Mouse (Mus musculus) ovary, adult 18-20 months (tissue): ENCODE results near the gene Oas1f.
"Not testable (repeated sequence)": the region's sequence is repeated elsewhere in the genome, so short reads cannot be mapped to it uniquely, and the experiment has no call there.

Experiments
- DNase-seq: peaks from one replicate; pipeline ENCODE4 v3.0.0; 2022; ENCODE audit warnings: low spot score, mixed read lengths

The Oas1f gene

DNA sequence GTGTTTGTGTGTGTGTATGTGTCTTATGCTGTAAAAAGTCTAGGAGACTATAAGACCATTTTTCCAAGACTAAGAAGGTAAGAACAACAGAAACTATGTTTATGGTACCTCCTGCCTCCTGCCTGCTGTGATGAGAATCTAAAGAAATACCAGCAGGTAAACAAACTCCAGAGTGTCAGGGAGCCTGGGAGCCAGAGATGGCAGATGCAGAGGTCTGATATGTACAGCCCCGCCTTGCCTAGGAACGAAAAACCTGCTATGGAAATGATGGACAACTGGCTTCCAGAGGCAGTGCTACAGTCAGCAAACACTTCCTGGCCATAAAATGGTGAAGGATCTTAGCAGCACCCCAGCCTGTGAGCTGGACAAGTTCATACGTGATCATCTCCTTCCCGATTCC is at the start of gene Oas1f:
Gene Oas1f, plus strand, starts transcription at position 301 of the 400 bp plus-strand sequence.
- DNase-seq: no peak

- DNase-seq: not testable (repeated sequence)
Observed at GRCm38 (mm10) chr5:120798147-120798546, 49.0 kb upstream of the Oas1f start.

GRCm38 (mm10) chr5:120798943-120799342 is 48.2 kb upstream of the Oas1f start:
- DNase-seq: not testable (repeated sequence)

DNA sequence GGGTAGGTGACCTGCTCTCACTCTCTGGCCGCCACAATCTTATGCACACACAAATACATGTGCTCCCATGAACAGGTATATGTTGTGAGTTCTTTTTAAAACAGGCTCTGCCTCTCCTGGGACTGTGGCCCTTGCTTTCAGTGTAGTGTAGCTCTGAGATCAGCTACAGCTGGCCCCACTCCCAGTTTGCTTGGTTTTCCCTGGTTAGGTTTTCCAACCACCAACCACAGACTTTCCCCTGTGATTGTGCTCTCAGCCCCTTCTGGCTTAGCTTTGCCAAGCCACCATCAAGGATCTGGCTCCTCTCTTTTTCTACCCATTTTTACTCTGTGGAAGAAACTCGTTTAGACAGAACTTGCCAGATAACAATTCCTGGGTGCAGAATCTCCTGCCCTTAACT is 43.6 kb upstream of the Oas1f start:
- no peak for DNase-seq

DNA sequence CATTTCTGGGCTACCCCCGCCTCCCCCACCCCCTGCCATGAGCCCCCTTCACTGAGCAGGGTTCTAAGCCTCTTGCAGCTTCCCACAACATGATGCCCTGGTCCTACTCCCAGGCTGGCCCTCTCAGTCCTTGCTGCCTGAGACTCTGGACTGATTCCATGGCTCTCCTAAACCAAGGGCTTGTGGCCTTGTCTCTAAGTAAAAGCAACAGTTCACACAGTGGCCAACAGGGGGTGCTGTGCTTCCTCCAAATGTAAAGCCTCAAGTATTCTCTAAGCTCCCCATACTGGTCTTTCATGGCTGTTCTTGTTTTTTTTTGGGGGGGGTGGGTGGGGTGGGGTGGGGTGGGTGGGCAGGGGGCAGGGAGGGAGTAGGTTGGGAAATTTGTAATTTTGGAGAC is 40.7 kb upstream of the Oas1f start:
- DNase-seq: no peak

- DNase-seq: no peak
Observed at GRCm38 (mm10) chr5:120809171-120809570, 38.0 kb upstream of the Oas1f start.

- DNase-seq: peak; percentile 78
Observed at GRCm38 (mm10) chr5:120811951-120812819, 35.0 kb upstream of the Oas1f start, which contains the start of gene Oas1c. TSS of gene Oas1c (minus strand) at chr5:120812514.

DNA sequence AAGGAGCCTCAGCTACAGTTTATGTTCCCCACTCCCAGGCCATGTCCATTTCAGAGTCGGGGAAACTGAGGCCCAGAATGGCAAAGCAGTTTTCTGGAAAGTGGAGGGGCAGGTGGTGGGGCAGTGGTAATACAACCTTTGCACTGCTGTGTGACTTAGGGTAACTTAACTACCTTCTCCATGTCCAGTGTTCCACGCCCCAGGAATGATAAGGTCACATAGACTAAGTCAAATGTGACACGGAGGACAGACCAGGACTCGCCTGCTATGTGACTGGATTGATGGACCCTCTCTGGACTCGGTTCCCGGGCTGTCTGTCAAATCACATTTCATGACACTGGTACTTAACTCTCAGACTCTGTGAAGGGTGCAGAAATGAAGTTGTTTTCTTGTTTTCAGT is 34.1 kb upstream of the Oas1f start:
- DNase-seq: no peak

- no peak for DNase-seq
Observed at GRCm38 (mm10) chr5:120815949-120816348, 31.2 kb upstream of the Oas1f start.

- no peak for DNase-seq
Observed at GRCm38 (mm10) chr5:120818999-120819398, 28.2 kb upstream of the Oas1f start.

DNA sequence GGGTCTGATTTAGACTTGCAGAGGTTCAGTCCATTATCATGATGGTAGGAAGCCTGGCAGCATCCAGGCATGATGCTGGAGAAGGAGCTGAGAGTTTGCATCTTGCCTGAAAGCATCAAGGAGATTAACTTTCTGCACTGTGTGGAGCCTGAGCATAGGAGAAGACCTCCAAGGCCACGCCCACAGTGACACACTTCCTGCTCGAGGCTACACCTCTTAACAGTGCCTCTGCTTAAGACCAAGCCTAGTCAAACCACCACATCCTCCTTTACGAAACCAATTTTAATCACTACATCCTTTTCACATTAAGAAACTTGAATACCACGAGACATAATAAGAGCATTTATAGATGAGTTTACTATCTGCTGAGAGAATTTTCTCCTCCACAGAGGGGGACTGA is 16.1 kb upstream of the Oas1f start:
- no peak for DNase-seq

DNA sequence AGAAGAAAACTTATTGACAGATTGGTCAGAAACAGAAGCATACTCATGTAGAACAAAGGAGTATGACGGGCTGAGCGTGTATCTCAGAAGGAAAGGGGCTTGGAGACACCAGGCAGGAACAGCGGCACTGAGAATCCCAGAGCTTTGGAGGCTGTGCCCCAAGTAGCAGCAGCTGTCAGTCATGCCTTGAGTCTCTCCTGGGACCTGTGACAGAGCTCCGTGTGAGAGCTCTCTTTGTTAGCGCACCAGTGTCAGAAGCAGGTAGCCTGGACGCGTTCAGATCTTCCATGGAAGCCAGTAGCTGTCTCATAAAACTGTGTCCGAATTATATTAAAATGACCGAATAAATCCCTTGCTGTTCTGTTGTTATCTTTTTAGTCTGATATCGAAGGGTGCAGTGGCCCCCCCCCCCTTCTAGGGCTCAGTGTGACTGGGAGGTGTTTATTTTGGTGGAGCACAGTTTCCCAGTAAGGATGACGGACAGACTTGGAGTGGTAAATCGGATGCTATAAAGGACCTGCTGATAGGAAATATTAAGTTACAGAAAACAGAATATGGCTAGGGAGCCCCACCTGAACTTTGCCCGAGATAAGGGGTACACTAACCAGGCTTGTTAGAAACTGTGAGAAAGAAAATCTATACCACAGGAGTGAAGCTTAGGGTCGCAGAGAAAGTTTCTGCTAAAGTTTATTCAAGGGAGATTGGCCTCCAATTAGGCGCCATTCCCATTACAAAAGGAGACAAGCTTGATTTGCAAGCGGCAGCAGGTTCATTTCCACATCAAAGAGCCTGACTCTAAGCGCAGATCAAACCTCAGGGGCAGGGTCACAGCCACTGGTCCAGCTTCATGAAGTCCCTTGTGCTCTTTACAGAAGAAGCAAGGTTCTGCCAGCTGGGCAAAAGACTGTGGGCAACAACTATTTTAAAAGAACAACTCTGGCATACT is 13.6 kb upstream of the Oas1f start:
- no peak for DNase-seq

- DNase-seq: no peak
Observed at GRCm38 (mm10) chr5:120836731-120837585, 10.2 kb upstream of the Oas1f start.

DNA sequence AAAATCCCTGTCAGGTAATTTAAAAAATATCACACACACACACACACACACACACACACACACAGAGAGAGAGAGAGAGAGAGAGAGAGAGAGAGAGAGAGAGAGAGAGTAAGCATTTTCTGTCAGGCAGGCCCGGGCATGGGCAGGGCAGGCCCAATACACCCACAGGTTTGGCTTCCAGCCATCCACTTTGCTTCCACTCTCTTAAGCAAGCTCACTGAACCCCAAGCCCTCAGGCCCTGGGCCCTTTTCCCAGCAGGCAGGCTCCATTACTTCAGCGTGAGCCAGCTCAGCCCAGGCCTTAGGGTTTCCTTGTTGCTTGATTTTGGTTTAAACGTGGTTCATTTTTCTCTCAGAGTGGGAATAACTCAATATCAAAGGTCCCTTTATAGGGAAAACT is 2.5 kb upstream of the Oas1f start:
- DNase-seq: no peak

GRCm38 (mm10) chr5:120849601-120850136 is 2.5 kb downstream of the Oas1f start:
- DNase-seq: no peak

- no peak for DNase-seq
Observed at GRCm38 (mm10) chr5:120859241-120859640, 12.1 kb downstream of the Oas1f start.

GRCm38 (mm10) chr5:120861121-120861520 is 14.0 kb downstream of the Oas1f start, which contains the start of gene Oas1h:
TSS of gene Oas1h (plus strand) at chr5:120861421.
- no peak for DNase-seq

DNA sequence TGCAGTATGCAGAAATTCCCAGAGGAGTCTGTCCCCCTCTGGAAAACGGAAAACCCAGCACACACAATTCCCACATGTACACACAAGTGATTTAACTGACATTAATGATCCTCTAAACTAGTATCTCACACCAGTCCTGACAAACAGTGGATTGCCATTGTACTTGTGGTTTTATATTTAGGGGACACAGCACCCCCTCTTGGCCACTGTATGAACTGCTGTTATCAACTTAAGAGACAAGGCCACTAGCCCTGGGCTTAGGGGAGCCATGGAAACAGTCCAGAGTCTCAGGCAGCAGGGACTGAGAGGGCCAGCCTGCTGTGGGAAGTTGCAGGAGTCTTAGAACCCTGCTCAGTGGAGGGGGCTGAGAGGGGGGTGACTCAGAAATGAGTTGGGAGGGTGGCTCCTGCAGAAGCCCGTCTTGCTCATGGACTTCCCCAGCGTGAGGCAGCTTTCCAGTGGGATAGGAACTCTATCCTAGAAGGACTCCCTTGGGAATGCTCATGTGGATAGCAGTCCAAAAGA is 18.2 kb downstream of the Oas1f start:
- DNase-seq: no peak

DNA sequence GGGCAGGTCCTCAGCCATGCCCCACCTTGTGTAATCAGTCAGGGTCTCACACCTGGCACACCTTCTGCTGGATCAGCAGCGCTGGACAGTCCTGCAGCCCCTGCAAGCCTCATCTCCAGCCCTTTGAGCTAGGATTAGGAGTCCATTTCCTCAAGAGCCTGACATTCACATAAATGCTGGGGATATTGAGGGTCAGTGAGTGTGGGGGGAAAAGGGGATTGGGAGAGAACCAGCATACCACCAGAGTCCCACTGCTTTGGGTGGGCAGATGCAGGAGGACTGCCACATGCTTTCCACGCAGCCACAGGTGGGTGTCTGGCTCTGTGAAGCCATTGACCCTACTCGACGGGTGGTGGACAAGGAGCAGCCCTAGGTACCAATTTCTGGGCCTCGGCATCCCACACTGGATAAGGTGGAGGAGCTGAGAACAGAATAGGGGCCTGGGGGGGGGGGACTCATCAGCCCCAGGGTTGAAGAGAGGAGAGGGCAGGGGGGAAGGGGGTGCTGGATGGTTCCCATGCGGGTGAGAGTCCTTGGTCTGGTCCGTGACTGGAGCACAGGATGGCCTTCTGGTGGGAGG is 22.4 kb downstream of the Oas1f start:
- DNase-seq: no peak

- no peak for DNase-seq
Observed at GRCm38 (mm10) chr5:120870081-120870480, 22.9 kb downstream of the Oas1f start.

DNA sequence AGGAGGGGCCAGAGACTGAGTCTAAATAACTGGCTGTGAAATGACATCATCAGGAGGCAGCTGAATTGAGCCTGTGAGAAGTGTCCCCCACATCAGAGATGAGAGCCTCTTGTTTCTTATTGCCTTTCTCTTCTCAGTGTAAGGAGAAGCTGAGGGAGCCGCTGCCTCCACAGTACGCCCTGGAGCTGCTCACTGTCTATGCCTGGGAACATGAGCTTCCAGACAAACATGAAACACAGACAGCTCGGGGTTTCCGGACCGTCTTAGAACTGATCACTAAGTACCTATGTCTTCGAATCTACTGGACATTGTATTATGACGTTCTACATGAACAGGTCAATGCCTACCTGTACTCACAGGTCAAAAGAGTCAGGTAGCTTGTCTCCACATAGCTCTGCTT is 23.6 kb downstream of the Oas1f start:
- no peak for DNase-seq
